Mouse (Mus musculus): Measurements from ENCODE around the gene Vegfc. TPM values are rescaled to one million over a fixed set of nuclear protein-coding genes. Genes with fewer than 3 reads are reported as not detected.

Vegfc gene
- total RNA-seq, 2 experiments from 2014 or later = 1.7 to 2.4 TPM

- DNase-seq (ENCODE audit: low spot score in 2 of 2) = no peak
Observed at GRCm38 (mm10) chr8:54185336-54185735, 107.9 kb downstream of the Vegfc start.

DNA sequence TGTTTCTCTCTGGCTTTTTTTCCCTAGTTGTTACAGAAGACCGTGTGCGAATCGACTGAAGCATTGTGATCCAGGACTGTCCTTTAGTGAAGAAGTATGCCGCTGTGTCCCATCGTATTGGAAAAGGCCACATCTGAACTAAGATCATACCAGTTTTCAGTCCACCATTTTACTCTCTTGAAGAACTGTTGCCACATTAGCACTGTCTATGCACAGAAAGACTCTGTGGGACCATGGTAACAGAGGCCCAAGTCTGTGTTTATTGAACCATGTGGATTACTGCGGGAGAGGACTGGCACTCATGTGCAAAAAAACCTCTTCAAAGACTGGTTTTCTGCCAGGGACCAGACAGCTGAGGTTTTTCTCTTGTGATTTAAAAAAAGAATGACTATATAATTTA lies 108.5 kb downstream of the Vegfc start:
- peak in 1 of 2 experiments; percentile 5 for DNase-seq (ENCODE audit: low spot score in 2 of 2)

- no peak for DNase-seq (ENCODE audit: low spot score in 2 of 2)
Observed at GRCm38 (mm10) chr8:54216250-54216649, 138.8 kb downstream of the Vegfc start.

DNA sequence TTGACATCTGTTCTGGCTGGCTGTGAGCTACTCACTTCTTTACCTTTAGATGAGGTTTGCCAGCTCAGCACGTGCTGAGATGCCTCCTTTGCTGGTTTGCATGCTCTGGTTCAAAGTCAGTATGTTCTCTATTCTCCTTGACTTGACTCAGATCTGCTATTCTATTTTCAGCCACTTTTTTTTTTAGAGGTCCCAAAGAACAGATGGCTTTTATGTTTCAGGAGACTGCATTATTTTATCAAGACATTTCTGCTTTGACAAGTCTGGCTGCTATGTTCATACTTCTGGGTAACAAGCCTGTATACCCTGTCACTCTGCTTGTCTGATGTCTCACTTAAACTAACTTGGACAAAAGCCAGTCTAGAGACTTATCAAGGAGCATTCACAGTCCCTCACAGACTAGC lies 151.4 kb downstream of the Vegfc start:
- peak in 1 of 2 experiments; percentile 9 for DNase-seq (ENCODE audit: low spot score in 2 of 2)

- DNase-seq (ENCODE audit: low spot score in 2 of 2) = no peak
Observed at GRCm38 (mm10) chr8:54230638-54231037, 153.2 kb downstream of the Vegfc start.

DNA sequence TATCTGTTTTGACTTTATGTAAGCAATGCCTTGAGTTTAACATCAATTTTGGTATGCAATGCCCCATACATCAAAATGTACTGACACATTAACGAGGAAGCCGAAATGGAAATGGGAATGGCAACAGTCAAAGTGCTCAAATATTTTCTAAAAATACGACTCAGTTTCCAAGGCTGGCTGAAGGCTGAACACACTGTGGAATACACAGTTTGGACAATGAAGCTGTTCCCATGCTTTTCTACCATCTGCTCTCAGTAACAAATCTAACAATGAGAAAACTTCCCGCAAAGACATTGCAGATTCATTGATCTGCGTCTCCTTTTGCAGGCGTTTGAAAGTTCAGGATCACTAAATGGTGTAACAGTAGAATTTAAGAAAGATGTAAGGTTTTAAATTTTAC lies 155.9 kb downstream of the Vegfc start:
- DNase-seq (ENCODE audit: low spot score in 2 of 2) = peak in 1 of 2 experiments; percentile 21
